Mouse (Mus musculus): ENCODE results near the gene Prex1.
"Not testable (repeated sequence)": the region's sequence is repeated elsewhere in the genome, so short reads cannot be mapped to it uniquely, and the experiment has no call there.

DNA sequence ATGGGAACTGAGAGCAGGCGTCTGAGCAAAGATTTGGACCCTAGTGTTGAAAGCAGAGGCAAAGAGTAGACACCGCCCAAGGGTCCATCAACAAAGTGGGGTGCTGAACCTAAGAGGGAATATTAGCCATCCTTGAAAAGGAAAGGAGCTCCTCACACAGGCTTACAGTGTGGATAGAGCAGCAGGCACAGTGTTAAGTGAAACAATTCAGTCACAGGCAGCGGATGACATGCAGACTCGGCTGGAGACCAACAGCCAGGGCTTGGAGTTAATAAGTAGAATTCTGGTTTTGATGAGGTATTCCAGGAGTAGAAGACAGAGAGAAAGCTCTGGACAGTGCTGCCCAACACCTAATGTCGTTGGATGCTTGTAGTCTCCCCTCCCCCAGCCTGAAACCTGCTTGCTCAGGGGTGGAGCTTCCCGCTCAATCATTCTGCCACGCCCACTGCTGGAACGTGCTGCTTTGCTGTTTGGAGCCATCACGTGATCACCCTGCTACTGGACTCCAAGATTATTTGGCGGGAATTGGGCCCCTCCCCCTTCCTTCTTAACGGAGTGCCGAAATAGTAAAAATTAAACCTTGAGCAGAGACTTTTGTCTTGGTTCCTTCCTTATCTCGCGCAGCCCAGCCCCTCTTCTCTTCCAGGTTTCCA lies 32.8 kb upstream of the Prex1 start:
- not testable (repeated sequence) for TF ChIP-seq POLR2A (IDR thresholded peaks at IDR 0.05; ENCODE audit: low read depth, low read length); CTCF (IDR thresholded peaks at IDR 0.05; ENCODE audit: extremely low read depth, insufficient read length, insufficient replicate concordance, low read depth, low read length)

Data from small intestine, adult 2 months (tissue).